Mouse (Mus musculus) kidney, adult 9 months (tissue): ENCODE data around the gene Tescl.

Experiments used
- DNase-seq: peaks from one replicate; pipeline ENCODE4 v3.0.0; 2022

The Tescl gene

DNA sequence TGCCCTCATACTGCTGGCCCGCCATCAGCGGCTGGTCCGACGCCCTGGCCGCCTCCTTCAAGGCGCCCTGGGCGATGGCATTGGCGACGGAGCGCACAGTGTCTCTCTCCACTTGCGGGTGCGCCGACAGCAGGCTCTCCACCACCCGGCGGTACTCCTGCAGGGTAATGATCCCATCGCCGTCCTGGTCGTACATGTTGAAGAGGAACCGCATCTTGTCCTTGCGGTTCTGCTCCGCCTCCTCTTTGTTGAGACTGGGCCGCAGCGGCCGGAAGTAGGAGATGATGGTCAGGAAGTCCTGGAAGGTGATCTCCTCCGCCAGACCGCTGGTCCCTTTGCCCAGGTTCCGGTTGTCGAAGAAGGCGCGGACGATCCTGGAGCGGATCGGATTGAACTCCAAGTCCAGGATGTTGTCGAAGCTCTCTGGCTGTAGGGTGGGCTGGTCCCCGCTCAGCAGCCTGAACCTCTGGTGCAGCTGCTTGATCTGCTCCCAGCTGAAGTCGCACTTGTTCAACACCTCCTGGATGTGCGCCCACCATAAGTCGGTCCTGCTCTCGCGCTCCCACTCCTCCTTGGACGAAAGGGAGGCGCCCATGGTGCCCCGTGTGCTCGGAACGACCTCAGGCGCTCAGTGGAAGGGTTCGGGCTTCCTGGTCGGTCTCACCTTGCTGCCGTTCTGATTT lies at the start of gene Tescl:
Gene Tescl (minus strand): TSS at position 633 of the 683 bp plus-strand sequence.
- DNase-seq, result no peak

GRCm38 (mm10) chr7:24382730-24383372 lies 49.1 kb upstream of the Tescl start:
- no peak for DNase-seq

- DNase-seq, result no peak
These were observed 46.6 kb upstream of the Tescl start for GRCm38 (mm10) chr7:24380370-24380769.

GRCm38 (mm10) chr7:24379934-24380333 lies 46.2 kb upstream of the Tescl start:
- DNase-seq, result no peak

- no peak for DNase-seq
These were observed 44.4 kb upstream of the Tescl start for GRCm38 (mm10) chr7:24378049-24378701.

DNA sequence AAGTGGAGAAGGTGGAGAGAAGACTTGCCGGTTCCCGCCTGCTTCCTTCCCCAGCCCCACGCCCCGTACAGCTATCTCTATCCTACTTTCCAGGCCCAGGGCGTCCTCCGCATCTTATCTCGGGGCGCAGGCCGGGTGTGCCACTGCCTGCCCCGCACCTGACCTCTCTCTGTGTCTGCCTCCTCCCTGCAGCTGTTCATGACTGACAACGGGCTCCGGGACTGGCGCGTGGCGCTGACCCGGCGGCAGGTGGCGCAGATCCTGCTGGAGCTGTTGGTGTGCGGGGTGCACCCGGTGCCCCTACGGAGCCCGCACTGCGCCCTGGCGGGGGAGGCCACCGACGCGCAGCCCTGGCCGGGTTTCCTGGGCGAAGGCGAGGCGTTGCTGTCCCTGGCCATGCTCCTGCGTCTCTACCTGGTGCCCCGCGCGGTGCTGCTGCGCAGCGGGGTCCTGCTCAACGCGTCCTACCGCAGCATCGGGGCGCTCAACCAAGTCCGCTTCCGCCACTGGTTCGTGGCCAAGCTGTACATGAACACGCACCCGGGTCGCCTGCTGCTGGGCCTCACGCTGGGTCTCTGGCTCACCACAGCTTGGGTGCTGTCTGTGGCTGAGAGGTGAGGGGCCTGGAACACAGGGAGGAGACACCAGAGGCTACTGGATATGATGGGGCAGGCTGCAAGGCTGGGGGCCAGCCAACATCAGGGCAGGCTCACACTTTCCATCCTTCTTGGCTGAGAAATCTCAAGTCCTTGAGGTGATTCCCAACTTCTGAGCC lies 43.5 kb upstream of the Tescl start:
- no peak for DNase-seq

DNA sequence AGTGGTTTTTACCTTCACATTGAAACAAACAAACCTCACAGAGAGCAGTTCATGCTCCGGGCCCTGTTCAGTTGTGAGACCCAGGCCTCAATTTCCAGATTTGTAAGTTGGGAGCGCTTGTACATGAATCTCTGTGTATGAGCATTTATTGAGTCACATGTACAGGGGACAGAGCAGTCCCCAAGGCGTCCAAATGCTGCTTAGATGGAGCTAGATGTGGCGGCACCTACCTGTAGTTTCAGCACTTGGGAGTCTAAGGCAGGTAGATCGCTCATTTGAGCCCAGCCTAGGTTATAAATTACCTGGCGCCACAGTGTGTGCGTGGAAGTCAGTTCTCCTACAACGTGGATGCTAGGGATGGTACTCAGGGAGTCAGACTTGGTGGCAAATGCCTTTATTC lies 42.7 kb upstream of the Tescl start:
- no peak for DNase-seq

- peak; percentile 15 for DNase-seq
These were observed 40.0 kb upstream of the Tescl start for GRCm38 (mm10) chr7:24373538-24374379.

DNA sequence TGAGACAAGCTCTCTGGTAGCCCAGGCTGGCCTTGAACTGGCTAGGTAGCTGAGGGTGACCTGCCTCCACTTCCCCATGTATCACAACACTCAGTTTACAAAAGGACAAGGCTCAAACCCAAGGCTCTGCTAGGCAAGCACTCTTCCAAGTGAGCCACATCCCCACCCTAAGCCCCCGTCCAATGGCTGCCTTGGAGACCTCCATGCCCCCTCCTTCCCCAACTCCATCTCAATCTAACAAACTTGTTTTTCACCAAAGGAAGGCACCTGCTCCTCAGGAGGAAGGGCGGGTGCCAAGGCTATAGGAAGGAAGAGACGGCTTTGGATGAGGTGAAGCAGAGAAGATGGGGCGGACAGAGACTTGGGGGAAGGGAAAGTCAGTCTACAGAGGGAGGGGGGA lies 39.0 kb upstream of the Tescl start:
- no peak for DNase-seq

DNA sequence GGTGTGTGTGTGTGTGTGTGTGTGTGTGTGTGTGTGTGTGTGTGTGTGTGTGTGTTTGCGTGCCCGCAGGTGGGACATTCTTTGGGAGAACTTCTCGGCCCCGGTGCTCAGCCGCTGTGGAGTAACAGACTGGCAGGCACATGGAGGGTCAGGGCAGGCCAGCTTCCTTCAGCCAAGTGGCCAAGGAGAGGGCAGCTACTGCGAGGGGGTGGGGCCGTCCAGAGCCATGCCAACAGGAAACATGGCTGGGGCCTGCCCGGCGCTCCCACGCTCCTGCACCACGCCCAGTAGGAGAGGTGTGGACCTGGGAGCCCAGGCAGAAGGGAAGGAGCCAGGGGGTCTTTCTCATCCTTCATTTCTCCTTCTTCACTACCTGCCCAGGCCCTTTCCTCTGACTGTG lies 38.6 kb upstream of the Tescl start:
- DNase-seq, result no peak

DNA sequence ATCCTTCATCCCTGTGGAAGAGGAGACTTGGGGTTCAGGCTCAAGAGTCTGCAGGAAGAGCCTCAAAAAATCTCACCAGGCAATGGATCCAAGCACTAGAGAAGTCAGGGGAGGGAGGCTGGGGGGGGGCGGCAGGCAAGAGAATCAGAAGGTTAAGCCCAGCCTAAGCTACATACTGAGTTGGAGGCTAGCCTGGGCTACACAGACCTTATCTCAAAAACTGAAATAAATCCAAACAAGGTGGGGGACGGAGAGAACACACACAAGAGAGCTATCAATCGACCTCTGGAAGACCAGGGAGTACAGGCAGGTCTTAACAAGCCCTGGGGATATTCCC lies 38.0 kb upstream of the Tescl start:
- DNase-seq, result no peak

DNA sequence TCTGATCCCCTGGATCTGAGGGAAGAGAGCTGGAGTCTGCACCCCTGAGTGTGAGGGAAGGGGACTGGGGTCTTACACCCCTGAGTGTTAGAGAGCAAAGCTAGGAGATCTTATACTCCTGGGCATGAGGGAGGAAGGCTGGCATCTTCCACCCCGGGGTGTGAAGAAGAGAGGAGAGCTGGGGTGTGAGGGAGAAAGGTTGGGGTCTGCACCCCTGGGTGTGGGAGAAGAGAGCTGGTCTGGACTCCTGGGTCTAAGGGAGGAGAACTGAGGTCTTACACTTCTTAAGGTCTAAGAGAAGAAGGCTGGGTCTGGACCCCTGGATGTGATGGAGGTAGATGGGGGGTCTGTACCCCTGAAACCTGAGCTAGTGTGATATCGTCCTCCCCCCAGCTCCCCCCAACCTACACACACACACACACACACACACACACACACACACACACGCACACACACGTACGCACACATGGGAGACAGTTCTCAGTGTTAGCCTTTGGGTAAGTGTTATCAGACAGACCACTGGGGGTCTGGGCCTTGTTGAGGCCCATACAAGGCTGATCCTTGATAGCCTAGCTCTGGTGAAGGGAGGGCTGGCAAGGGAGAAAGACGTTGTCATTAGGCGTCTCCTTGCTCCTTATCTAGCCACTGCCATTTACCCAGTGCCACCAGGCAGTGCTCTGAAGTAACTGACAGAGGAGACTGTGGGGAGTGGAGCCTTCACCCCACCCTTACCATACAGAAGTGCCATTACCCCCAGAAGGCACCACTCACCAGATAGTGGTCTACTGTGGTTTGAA lies 37.5 kb upstream of the Tescl start:
- DNase-seq, result no peak

GRCm38 (mm10) chr7:24369731-24370541 lies 36.2 kb upstream of the Tescl start, which contains the start of gene Kcnn4:
Gene Kcnn4 (plus strand): TSS chr7:24370263.
- DNase-seq, result no peak

GRCm38 (mm10) chr7:24368946-24369345 lies 35.2 kb upstream of the Tescl start:
- no peak for DNase-seq

DNA sequence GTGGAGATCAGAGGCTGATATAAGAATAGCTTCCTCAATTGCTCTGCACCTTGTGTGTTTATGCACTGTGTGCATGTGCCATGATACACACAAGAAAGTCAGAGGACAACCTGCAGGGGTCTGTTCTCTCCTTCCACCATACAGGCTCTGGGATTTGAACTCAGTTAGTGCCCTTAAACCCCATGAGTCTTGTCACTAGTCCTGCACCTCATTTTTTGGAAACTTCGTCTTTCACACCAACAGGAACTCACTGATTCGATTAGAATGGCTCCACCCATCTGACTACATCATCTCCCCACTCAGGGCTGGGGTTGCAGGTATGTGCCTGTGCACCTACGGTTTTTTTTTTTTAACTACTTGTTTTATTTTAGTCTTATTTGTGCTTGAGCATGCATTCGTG lies 34.5 kb upstream of the Tescl start:
- no peak for DNase-seq

- no peak for DNase-seq
These were observed 33.2 kb upstream of the Tescl start for GRCm38 (mm10) chr7:24366716-24367632.

DNA sequence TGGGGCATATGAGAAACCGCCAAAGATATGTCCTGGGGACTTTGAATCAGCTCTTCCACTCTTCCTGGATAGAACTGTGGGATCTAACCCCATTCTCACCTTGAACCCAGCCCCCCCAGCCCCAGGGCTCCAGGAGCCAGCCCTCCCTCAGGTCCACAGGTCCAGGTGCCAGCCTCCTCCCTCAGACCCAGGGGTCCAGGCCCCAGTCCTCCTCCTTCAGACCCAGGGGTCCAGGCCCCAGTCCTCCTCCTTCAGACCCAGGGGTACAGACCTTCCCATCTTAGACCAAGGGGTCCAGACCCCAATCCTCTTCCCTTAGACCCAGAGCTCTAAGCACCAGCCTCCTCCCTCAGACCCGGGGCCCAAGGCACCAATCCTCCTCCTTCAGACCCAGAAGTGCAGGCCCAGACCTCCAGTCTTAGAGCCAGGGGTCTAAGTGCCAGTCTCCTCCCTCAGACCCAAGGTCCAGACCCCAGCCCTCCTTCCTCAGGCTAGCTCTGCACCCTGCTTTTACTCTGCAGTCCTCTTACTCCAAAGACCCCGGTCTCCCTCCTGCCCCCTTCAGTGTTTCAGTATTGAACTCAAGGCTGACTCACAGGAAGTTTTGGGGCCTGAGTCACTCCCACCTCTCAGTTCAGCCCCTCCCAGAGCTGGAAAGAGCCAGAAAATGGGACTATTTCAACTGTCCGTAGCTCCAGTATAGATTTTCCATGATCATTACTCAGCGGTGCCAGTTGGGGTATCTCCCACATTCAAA lies 31.7 kb upstream of the Tescl start:
- DNase-seq, result no peak

GRCm38 (mm10) chr7:24364827-24365226 lies 31.1 kb upstream of the Tescl start:
- DNase-seq, result peak; percentile 82

GRCm38 (mm10) chr7:24363228-24363627 lies 29.5 kb upstream of the Tescl start:
- no peak for DNase-seq
